ENCODE assay signal across 25 mouse cellular contexts in genomic region chr5:30670091-30670490, GRCm38 (mm10). TPM values are rescaled to one million over a fixed set of nuclear protein-coding genes. Genes with fewer than 3 reads are reported as not detected.
"Had no signal": no experiment of that assay in that cellular context is flagged by ENCODE, and none has a peak within 500 bp of the region (broad histone marks: within the 10 kb centered on the region; RNA-seq: fewer than 3 reads in every experiment).

No protein-coding gene starts in this region.

- H3K9me3 ChIP-seq: heart, embryonic 10.5 days; heart, embryonic 12.5 days; hindbrain, embryonic 13.5 days; hindbrain, embryonic 15.5 days; kidney, embryonic 15.5 days; limb, embryonic 13.5 days; limb, embryonic 15.5 days had no signal

- H3K27me3 ChIP-seq: heart, embryonic 12.5 days; hindbrain, embryonic 13.5 days; hindbrain, embryonic 15.5 days; kidney, embryonic 15.5 days; limb, embryonic 13.5 days; limb, embryonic 15.5 days had no signal

- H3K27ac ChIP-seq: heart, embryonic 10.5 days; hindbrain, embryonic 13.5 days; hindbrain, embryonic 15.5 days; hindbrain, postnatal 0 days; kidney, embryonic 15.5 days; kidney, postnatal 0 days; limb, embryonic 13.5 days; limb, embryonic 15.5 days; liver, embryonic 14.5 days had no signal

- DNase-seq: gastrocnemius, postnatal 14 days; gastrocnemius, postnatal 36 days; heart, adult 18-20 months; heart, postnatal 14 days; heart, postnatal 36 days; kidney, adult 11 months; kidney, adult 2 months; kidney, adult 9 months; kidney, postnatal 14 days; kidney, postnatal 36 days; layer of hippocampus, adult 9-11 months; layer of hippocampus, postnatal 36 days; left cerebral cortex, postnatal 4 days had no signal

- H3K4me2 ChIP-seq: hindbrain, embryonic 13.5 days; hindbrain, embryonic 15.5 days; kidney, embryonic 15.5 days; limb, embryonic 13.5 days; limb, embryonic 15.5 days had no signal

- H3K36me3 ChIP-seq: hindbrain, embryonic 15.5 days had no signal

- H3K9ac ChIP-seq: hindbrain, embryonic 13.5 days; hindbrain, embryonic 15.5 days; kidney, embryonic 15.5 days; limb, embryonic 15.5 days had no signal

- ATAC-seq: hindbrain, postnatal 0 days; intestine, embryonic 16.5 days had no signal

- H3K4me3 ChIP-seq: heart, embryonic 12.5 days; hindbrain, embryonic 13.5 days; hindbrain, embryonic 15.5 days; kidney, embryonic 15.5 days; limb, embryonic 13.5 days; limb, embryonic 15.5 days had no signal

RNA-seq across cellular contexts. Expression of gene Dpysl5, which starts 41.3 kb away (rescaled TPM):
- total RNA-seq: hematopoietic stem cell, adult 5-6 weeks had no signal
